Mouse (Mus musculus): ENCODE measurements around the gene AU040320.

GRCm38 (mm10) chr4:126743713-126744112 lies 9.6 kb upstream of the AU040320 start:
- TF ChIP-seq CTCF (conservative IDR thresholded peaks at IDR 0.05; ENCODE audit: insufficient read depth, insufficient read length, low read depth, low read length) (no peak), POLR2A (IDR thresholded peaks at IDR 0.05; ENCODE audit: low read depth, low read length) (no peak)
